Mouse (Mus musculus): ENCODE data around the gene Vac14.

The Vac14 gene

GRCm38 (mm10) chr8:110689961-110690360 is 71.6 kb downstream of the Vac14 start:
- DNase-seq (ENCODE audit: low spot score) = no peak

- no peak for DNase-seq (ENCODE audit: low spot score)
Observed at GRCm38 (mm10) chr8:110694226-110694625, 75.8 kb downstream of the Vac14 start.

GRCm38 (mm10) chr8:110694826-110695225 is 76.4 kb downstream of the Vac14 start:
- DNase-seq (ENCODE audit: low spot score) = no peak

GRCm38 (mm10) chr8:110695431-110695830 is 77.0 kb downstream of the Vac14 start:
- no peak for DNase-seq (ENCODE audit: low spot score)

- DNase-seq (ENCODE audit: low spot score) = no peak
Observed at GRCm38 (mm10) chr8:110696051-110696450, 77.7 kb downstream of the Vac14 start.

GRCm38 (mm10) chr8:110697571-110697970 is 79.2 kb downstream of the Vac14 start:
- DNase-seq (ENCODE audit: low spot score) = no peak

GRCm38 (mm10) chr8:110698098-110698497 is 79.7 kb downstream of the Vac14 start:
- no peak for DNase-seq (ENCODE audit: low spot score)

GRCm38 (mm10) chr8:110699501-110699900 is 81.1 kb downstream of the Vac14 start:
- no peak for DNase-seq (ENCODE audit: low spot score)

GRCm38 (mm10) chr8:110700561-110700960 is 82.2 kb downstream of the Vac14 start:
- DNase-seq (ENCODE audit: low spot score) = no peak

- no peak for DNase-seq (ENCODE audit: low spot score)
Observed at GRCm38 (mm10) chr8:110702636-110703459, 84.5 kb downstream of the Vac14 start.

- no peak for DNase-seq (ENCODE audit: low spot score)
Observed at GRCm38 (mm10) chr8:110703460-110704061, 85.2 kb downstream of the Vac14 start.

- DNase-seq (ENCODE audit: low spot score) = no peak
Observed at GRCm38 (mm10) chr8:110704103-110704502, 85.7 kb downstream of the Vac14 start.

GRCm38 (mm10) chr8:110705391-110706287 is 87.3 kb downstream of the Vac14 start:
- DNase-seq (ENCODE audit: low spot score) = no peak

GRCm38 (mm10) chr8:110706288-110706870 is 88.0 kb downstream of the Vac14 start:
- no peak for DNase-seq (ENCODE audit: low spot score)

- DNase-seq (ENCODE audit: low spot score) = no peak
Observed at GRCm38 (mm10) chr8:110708429-110708828, 90.0 kb downstream of the Vac14 start.

- DNase-seq (ENCODE audit: low spot score) = no peak
Observed at GRCm38 (mm10) chr8:110710593-110710992, 92.2 kb downstream of the Vac14 start.

- no peak for DNase-seq (ENCODE audit: low spot score)
Observed at GRCm38 (mm10) chr8:110711271-110711934, 93.0 kb downstream of the Vac14 start.

- no peak for DNase-seq (ENCODE audit: low spot score)
Observed at GRCm38 (mm10) chr8:110713073-110713472, 94.7 kb downstream of the Vac14 start.

- no peak for DNase-seq (ENCODE audit: low spot score)
Observed at GRCm38 (mm10) chr8:110714827-110715519, 96.6 kb downstream of the Vac14 start.

GRCm38 (mm10) chr8:110716075-110716474 is 97.7 kb downstream of the Vac14 start:
- no peak for DNase-seq (ENCODE audit: low spot score)

- no peak for DNase-seq (ENCODE audit: low spot score)
Observed at GRCm38 (mm10) chr8:110717131-110717530, 98.7 kb downstream of the Vac14 start.

All from T-cell, adult 2 months (primary cell).